Mouse (Mus musculus) forebrain, embryonic 12.5 days (tissue): Measurements from ENCODE around the gene Ntrk2. TPM values are rescaled to one million over a fixed set of nuclear protein-coding genes. Genes with fewer than 3 reads are reported as not detected.

Experiments used
- ATAC-seq: fragments of 200-750 bp; cut with Nextera tagmentation; 2 replicates; pipeline ENCODE4 v1.8.0; 2017; ENCODE audit warnings: moderate TSS enrichment; ENCODE audit not compliant: low FRiP score
- H3K27ac ChIP-seq: fragments of 300-500 bp; sonication (generic); 2 replicates; pipeline ENCODE4 v1.5.1; 2016; ENCODE audit warnings: mild to moderate bottlenecking
- H3K27me3 ChIP-seq: fragments of 300-500 bp; sonication (generic); 2 replicates; pipeline ENCODE4 v1.6.1; 2016; ENCODE audit warnings: mild to moderate bottlenecking
- H3K36me3 ChIP-seq: fragments of 300-500 bp; sonication (generic); replicated peaks from 2 replicates; pipeline ENCODE4 v1.6.1; 2016; ENCODE audit warnings: mild to moderate bottlenecking
- H3K4me1 ChIP-seq: fragments of 300-500 bp; sonication (generic); 2 replicates; pipeline ENCODE4 v1.6.1; 2016
- H3K4me2 ChIP-seq: fragments of 300-500 bp; sonication (generic); 2 replicates; pipeline ENCODE4 v1.6.1; 2016; ENCODE audit warnings: mild to moderate bottlenecking, moderate library complexity
- H3K4me3 ChIP-seq: fragments of 300-500 bp; sonication (generic); replicated peaks from 2 replicates; pipeline ENCODE4 v1.5.1; 2016; ENCODE audit warnings: mild to moderate bottlenecking
- H3K9ac ChIP-seq: fragments of 300-500 bp; sonication (generic); 2 replicates; pipeline ENCODE4 v1.6.1; 2016; ENCODE audit warnings: mild to moderate bottlenecking
- H3K9me3 ChIP-seq: fragments of 300-500 bp; sonication (generic); 2 replicates; pipeline ENCODE4 v1.6.1; 2016
- WGBS: fragments of 180-500 bp; shearing (Covaris S2); methylation state at CpG from one replicate; pipeline ENCODE4 v1.1.7; 2016; 5-methylcytosine and 5-hydroxymethylcytosine counted together
- polyA plus RNA-seq: library from polyadenylated mRNA; unstranded; fragments of >200 nt; fragmentation: Nextera tagmentation; extraction: Ambion mirVana; gene quantifications from 2 replicates; pipeline ENCODE4 v1.2.1, GENCODE M21; 2016

Gene Ntrk2
- polyA plus RNA-seq, 1 experiment from 2014 or later, result 51.7 TPM

- peaks cover 36% of the 10 kb centered on the region for H3K4me1 ChIP-seq
- no peak overlapping the region for H3K4me2 ChIP-seq
- H3K4me3 ChIP-seq, result no peak overlapping the region
- no peaks in the 10 kb centered on the region for H3K36me3 ChIP-seq
- no peaks in the 10 kb centered on the region for H3K9me3 ChIP-seq
- H3K9ac ChIP-seq, result no peak overlapping the region
- no peaks in the 10 kb centered on the region for H3K27me3 ChIP-seq
- WGBS, result 66% methylated on average over 15 of the region's 15 CpGs
- peak overlapping the region; percentile 46; the same call in 1 of the 2 replicates for H3K27ac ChIP-seq
- 0 out of 2 replicates have a peak, but pooled peaks have one; percentile 15 for ATAC-seq
Observed at GRCm38 (mm10) chr13:58928668-58929436, 122.5 kb downstream of the Ntrk2 start.

- no peaks in the 10 kb centered on the region for H3K9me3 ChIP-seq
- no peaks in the 10 kb centered on the region for H3K36me3 ChIP-seq
- H3K27me3 ChIP-seq, result no peaks in the 10 kb centered on the region
- no peak for ATAC-seq
- H3K4me2 ChIP-seq, result no peak overlapping the region
- H3K4me1 ChIP-seq, result peaks cover 34% of the 10 kb centered on the region
- H3K27ac ChIP-seq, result no peak overlapping the region
- H3K9ac ChIP-seq, result no peak overlapping the region
- no peak overlapping the region for H3K4me3 ChIP-seq
- 68% methylated on average over 1 of the region's 1 CpGs for WGBS
Observed at GRCm38 (mm10) chr13:58930161-58930560, 123.8 kb downstream of the Ntrk2 start.

GRCm38 (mm10) chr13:58933126-58933525 is 126.8 kb downstream of the Ntrk2 start:
- Histone ChIP-seq H3K27me3 (no peaks in the 10 kb centered on the region), H3K9me3 (no peaks in the 10 kb centered on the region), H3K9ac (no peak overlapping the region), H3K4me1 (peaks cover 49% of the 10 kb centered on the region), H3K4me2 (no peak overlapping the region), H3K36me3 (no peaks in the 10 kb centered on the region), H3K27ac (peak overlapping the region; percentile 66), H3K4me3 (no peak overlapping the region)
- ATAC-seq, result 0 out of 2 replicates have a peak, but pooled peaks have one; percentile 50
- WGBS, result 4% methylated on average over 4 of the region's 4 CpGs

- Histone ChIP-seq H3K27ac (no peak overlapping the region), H3K27me3 (no peaks in the 10 kb centered on the region), H3K9me3 (no peaks in the 10 kb centered on the region), H3K4me3 (no peak overlapping the region), H3K4me2 (no peak overlapping the region), H3K9ac (no peak overlapping the region), H3K36me3 (no peaks in the 10 kb centered on the region), H3K4me1 (peaks cover 36% of the 10 kb centered on the region)
- 88% methylated on average over 3 of the region's 3 CpGs for WGBS
- no peak for ATAC-seq
Observed at GRCm38 (mm10) chr13:58934576-58935110, 128.3 kb downstream of the Ntrk2 start.

- H3K36me3 ChIP-seq, result no peaks in the 10 kb centered on the region
- H3K4me1 ChIP-seq, result peaks cover 36% of the 10 kb centered on the region
- no peak for ATAC-seq
- no peak overlapping the region for H3K9ac ChIP-seq
- H3K27me3 ChIP-seq, result no peaks in the 10 kb centered on the region
- H3K27ac ChIP-seq, result no peak overlapping the region
- WGBS, result 15% methylated on average over 8 of the region's 8 CpGs
- no peak overlapping the region for H3K4me3 ChIP-seq
- H3K9me3 ChIP-seq, result no peaks in the 10 kb centered on the region
- H3K4me2 ChIP-seq, result no peak overlapping the region
Observed at GRCm38 (mm10) chr13:58935956-58936495, 129.7 kb downstream of the Ntrk2 start.

- ATAC-seq, result no peak
Observed at GRCm38 (mm10) chr13:58937884-58938283, 131.5 kb downstream of the Ntrk2 start.

GRCm38 (mm10) chr13:58938464-58938863 is 132.1 kb downstream of the Ntrk2 start:
- no peaks in the 10 kb centered on the region for H3K27me3 ChIP-seq
- H3K27ac ChIP-seq, result no peak overlapping the region
- ATAC-seq, result no peak
- no peaks in the 10 kb centered on the region for H3K9me3 ChIP-seq
- H3K9ac ChIP-seq, result no peak overlapping the region
- H3K36me3 ChIP-seq, result no peaks in the 10 kb centered on the region
- no peak overlapping the region for H3K4me3 ChIP-seq
- no peak overlapping the region for H3K4me2 ChIP-seq
- 70% methylated on average over 4 of the region's 4 CpGs for WGBS
- peaks cover 29% of the 10 kb centered on the region for H3K4me1 ChIP-seq

More at GRCm38 (mm10) chr13:58937884-58938283, 131.5 kb downstream of the Ntrk2 start:
- peaks cover 34% of the 10 kb centered on the region for H3K4me1 ChIP-seq
- no peaks in the 10 kb centered on the region for H3K36me3 ChIP-seq
- no peak overlapping the region for H3K4me3 ChIP-seq
- no peak overlapping the region for H3K4me2 ChIP-seq
- H3K27me3 ChIP-seq, result no peaks in the 10 kb centered on the region
- H3K9ac ChIP-seq, result no peak overlapping the region
- 94% methylated on average over 12 of the region's 12 CpGs for WGBS
- no peak overlapping the region for H3K27ac ChIP-seq
- no peaks in the 10 kb centered on the region for H3K9me3 ChIP-seq

- Histone ChIP-seq H3K36me3 (no peaks in the 10 kb centered on the region), H3K9me3 (no peaks in the 10 kb centered on the region), H3K4me3 (no peak overlapping the region), H3K27me3 (no peaks in the 10 kb centered on the region), H3K4me1 (peaks cover 19% of the 10 kb centered on the region), H3K4me2 (no peak overlapping the region), H3K27ac (no peak overlapping the region), H3K9ac (no peak overlapping the region)
- WGBS, result 91% methylated on average over 6 of the region's 6 CpGs
- no peak for ATAC-seq
Observed at GRCm38 (mm10) chr13:58940208-58940607, 133.8 kb downstream of the Ntrk2 start.

GRCm38 (mm10) chr13:58940798-58941197 is 134.4 kb downstream of the Ntrk2 start:
- no peak for ATAC-seq
- WGBS, result 39% methylated on average over 7 of the region's 7 CpGs
- Histone ChIP-seq H3K4me3 (no peak overlapping the region), H3K27ac (no peak overlapping the region), H3K36me3 (no peaks in the 10 kb centered on the region), H3K27me3 (no peaks in the 10 kb centered on the region), H3K9me3 (no peaks in the 10 kb centered on the region), H3K9ac (no peak overlapping the region), H3K4me2 (no peak overlapping the region), H3K4me1 (peaks cover 13% of the 10 kb centered on the region)

- Histone ChIP-seq H3K4me1 (peaks cover 5% of the 10 kb centered on the region; the same call in 1 of the 2 replicates), H3K36me3 (no peaks in the 10 kb centered on the region), H3K9me3 (no peaks in the 10 kb centered on the region), H3K27me3 (no peaks in the 10 kb centered on the region), H3K4me2 (no peak overlapping the region), H3K27ac (no peak overlapping the region), H3K4me3 (no peak overlapping the region), H3K9ac (no peak overlapping the region)
- 81% methylated on average over 6 of the region's 6 CpGs for WGBS
- ATAC-seq, result no peak
Observed at GRCm38 (mm10) chr13:58945781-58946180, 139.4 kb downstream of the Ntrk2 start.

- Histone ChIP-seq H3K36me3 (no peaks in the 10 kb centered on the region), H3K4me3 (no peak overlapping the region), H3K9ac (no peak overlapping the region), H3K4me1 (0 out of 2 replicates have a peak, but pooled peaks cover under 1% of the 10 kb centered on the region), H3K9me3 (no peaks in the 10 kb centered on the region), H3K27ac (no peak overlapping the region), H3K4me2 (no peak overlapping the region), H3K27me3 (no peaks in the 10 kb centered on the region)
- WGBS, result 92% methylated on average over 6 of the region's 6 CpGs
- no peak for ATAC-seq
Observed at GRCm38 (mm10) chr13:58946589-58946988, 140.2 kb downstream of the Ntrk2 start.

GRCm38 (mm10) chr13:58947056-58947455 is 140.7 kb downstream of the Ntrk2 start:
- no peak overlapping the region for H3K9ac ChIP-seq
- 43% methylated on average over 9 of the region's 9 CpGs for WGBS

More at GRCm38 (mm10) chr13:58947056-58947455, 140.7 kb downstream of the Ntrk2 start:
- Histone ChIP-seq H3K4me1 (no peaks in the 10 kb centered on the region), H3K9me3 (no peaks in the 10 kb centered on the region), H3K27me3 (no peaks in the 10 kb centered on the region), H3K4me3 (no peak overlapping the region), H3K4me2 (no peak overlapping the region), H3K27ac (no peak overlapping the region), H3K36me3 (no peaks in the 10 kb centered on the region)
- ATAC-seq, result no peak
